Mouse (Mus musculus): ENCODE data around the gene Ndufv1. TPM values are rescaled to one million over a fixed set of nuclear protein-coding genes. Genes with fewer than 3 reads are reported as not detected.

Gene Ndufv1
- polyA plus RNA-seq, 1 experiment from 2014 or later = 298 TPM

DNA sequence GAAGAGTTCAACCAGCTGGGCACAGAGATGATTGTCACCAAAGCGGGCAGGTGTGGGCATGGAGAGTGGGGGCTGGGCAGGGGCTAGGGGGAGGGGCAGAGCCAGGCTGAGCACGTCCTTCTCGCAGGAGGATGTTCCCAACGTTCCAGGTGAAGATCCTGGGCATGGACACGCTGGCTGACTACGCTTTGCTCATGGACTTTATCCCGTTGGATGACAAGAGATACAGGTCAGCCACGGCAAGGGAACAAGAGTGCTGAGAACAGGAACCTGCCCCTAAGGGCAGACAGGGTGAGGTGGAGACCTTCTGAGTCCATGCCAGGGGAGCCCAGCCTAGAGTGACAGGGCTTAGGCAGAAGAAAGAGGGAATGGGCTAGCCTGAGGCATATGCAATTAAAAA lies 15.9 kb downstream of the Ndufv1 start:
- Histone ChIP-seq H3K27me3 (ENCODE audit: insufficient read depth, poor library complexity, severe bottlenecking) (0 out of 2 replicates have a peak, but pooled peaks cover 7% of the 10 kb centered on the region), H3K36me3 (no peaks in the 10 kb centered on the region), H3K4me1 (peaks cover 37% of the 10 kb centered on the region), H3K9me3 (no peaks in the 10 kb centered on the region), H3K4me3 (no peak overlapping the region), H3K27ac (no peak overlapping the region)
- WGBS = 77% methylated on average over 8 of the region's 8 CpGs
- DNase-seq (ENCODE audit: low spot score) = no peak

DNA sequence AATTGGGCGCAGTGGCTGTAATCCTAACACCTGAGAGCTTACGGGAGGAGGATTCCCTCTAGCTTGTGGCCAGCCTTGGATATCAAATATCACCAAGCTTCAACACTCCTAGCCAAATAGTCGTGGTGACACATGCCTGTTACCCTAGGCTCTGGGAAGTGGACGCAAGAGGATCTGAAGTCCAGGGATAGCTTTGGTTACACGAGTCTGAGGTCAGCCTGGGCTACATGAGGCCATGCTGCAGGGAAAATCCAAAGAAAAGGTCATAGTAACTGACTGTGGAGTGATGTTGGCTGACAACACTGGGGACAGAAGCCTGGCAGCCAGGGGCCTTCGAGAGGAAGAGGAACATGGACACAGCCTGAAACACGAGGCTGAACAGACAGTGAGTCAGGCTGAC lies 16.5 kb downstream of the Ndufv1 start:
- 0 out of 2 replicates have a peak, but pooled peaks cover 9% of the 10 kb centered on the region for H3K27me3 ChIP-seq (ENCODE audit: insufficient read depth, poor library complexity, severe bottlenecking)
- 64% methylated on average over 7 of the region's 7 CpGs for WGBS
- H3K36me3 ChIP-seq = no peaks in the 10 kb centered on the region
- H3K9me3 ChIP-seq = no peaks in the 10 kb centered on the region
- H3K4me3 ChIP-seq = no peak overlapping the region
- H3K27ac ChIP-seq = no peak overlapping the region
- no peak for DNase-seq (ENCODE audit: low spot score)
- peaks cover 33% of the 10 kb centered on the region for H3K4me1 ChIP-seq

DNA sequence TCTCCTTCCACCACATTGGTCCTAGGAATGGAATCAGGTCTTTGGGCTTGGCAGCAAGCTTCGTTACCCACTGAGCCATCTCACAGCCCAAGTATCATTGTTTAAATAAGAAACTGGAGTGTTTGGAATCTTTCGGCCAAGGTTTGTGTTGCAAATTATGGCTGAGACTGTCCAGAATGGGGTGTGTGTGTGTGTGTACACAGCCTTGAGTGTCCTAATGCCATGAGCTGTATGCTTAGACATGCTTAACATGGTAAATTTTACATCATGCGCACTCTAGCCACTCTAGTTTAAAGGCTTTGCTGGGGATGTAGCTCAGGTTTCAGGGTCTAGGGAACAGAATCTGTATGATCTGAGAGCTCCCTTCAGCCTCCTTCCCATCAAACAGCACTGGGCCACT lies 17.1 kb downstream of the Ndufv1 start:
- H3K27me3 ChIP-seq (ENCODE audit: insufficient read depth, poor library complexity, severe bottlenecking) = 0 out of 2 replicates have a peak, but pooled peaks cover 13% of the 10 kb centered on the region
- no peak overlapping the region for H3K27ac ChIP-seq
- peaks cover 35% of the 10 kb centered on the region for H3K4me1 ChIP-seq
- H3K4me3 ChIP-seq = no peak overlapping the region
- no peaks in the 10 kb centered on the region for H3K9me3 ChIP-seq
- no peaks in the 10 kb centered on the region for H3K36me3 ChIP-seq
- 95% methylated on average over 3 of the region's 3 CpGs for WGBS
- no peak for DNase-seq (ENCODE audit: low spot score)

DNA sequence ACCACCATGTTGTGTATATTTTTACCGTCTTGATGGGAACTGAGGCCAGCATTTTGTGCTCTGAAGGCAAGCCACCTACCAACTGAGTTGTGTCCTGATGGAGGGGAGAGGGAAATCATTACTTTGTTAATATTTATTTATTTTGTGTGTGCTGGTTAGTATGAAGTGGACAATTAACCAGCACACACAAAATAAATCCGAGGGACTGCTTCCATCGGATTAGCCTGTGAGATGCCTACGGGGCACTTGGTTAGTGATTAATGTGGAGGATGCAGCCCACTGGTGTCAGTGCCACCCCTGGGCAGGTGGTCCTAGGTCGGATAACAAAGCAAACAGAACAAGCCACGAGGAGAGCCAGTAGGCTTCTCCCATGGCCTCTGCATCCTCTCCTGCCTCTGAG lies 17.7 kb downstream of the Ndufv1 start:
- no peak for DNase-seq (ENCODE audit: low spot score)
- Histone ChIP-seq H3K4me1 (peaks cover 38% of the 10 kb centered on the region), H3K36me3 (no peaks in the 10 kb centered on the region), H3K9me3 (no peaks in the 10 kb centered on the region), H3K27me3 (ENCODE audit: insufficient read depth, poor library complexity, severe bottlenecking) (0 out of 2 replicates have a peak, but pooled peaks cover 13% of the 10 kb centered on the region), H3K27ac (no peak overlapping the region), H3K4me3 (no peak overlapping the region)
- 67% methylated on average over 6 of the region's 6 CpGs for WGBS

DNA sequence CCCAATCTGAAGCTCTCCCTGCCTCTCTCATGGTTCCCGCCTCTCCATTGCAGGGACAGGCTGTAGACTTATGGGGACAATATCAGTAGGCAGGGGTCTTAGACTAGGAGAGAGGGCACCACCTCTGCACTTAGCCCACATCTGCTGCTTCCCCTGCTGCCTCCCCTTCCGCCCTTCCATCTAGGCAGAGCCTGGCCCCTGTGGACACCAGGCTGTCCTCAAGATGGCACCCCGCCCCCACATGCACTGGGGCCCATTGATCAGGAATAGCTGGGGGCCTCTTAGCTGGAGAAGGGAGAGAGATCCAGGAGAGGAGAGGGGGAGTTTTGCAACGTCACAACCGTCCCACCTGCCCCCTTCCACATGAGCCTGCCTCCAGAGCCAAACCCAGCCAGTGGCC lies 20.2 kb downstream of the Ndufv1 start, which contains the start of gene Tbx10:
TSS of gene Tbx10 (plus strand) at position 337 of the 400 bp plus-strand sequence.
- WGBS = 38% methylated on average over 5 of the region's 5 CpGs
- Histone ChIP-seq H3K4me1 (peaks cover 34% of the 10 kb centered on the region), H3K36me3 (no peaks in the 10 kb centered on the region), H3K27ac (no peak within 1 kb of the TSS), H3K9me3 (no peaks in the 10 kb centered on the region), H3K4me3 (no peak within 1 kb of the TSS), H3K27me3 (ENCODE audit: insufficient read depth, poor library complexity, severe bottlenecking) (0 out of 2 replicates have a peak, but pooled peaks cover 6% of the 10 kb centered on the region)
- DNase-seq (ENCODE audit: low spot score) = no peak

DNA sequence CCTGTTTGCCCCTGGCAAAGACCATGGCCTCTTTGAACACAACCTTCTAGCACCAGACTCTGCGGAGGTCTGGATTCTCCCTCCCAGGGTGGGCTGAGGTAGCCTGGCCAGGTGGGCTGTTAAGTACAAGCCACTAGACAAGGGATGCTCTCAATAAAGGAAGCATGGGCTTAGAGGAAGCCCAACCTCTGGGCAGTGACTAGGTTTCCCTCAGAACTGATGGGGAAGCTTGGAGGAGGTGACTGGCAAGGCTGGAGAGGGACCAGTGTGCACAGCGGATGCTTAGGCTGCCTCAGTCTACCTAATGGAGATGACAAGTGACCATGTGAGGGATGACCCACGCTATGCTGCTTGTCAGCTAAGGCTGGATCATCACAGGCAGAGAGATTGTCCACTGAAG lies 20.6 kb downstream of the Ndufv1 start:
- no peaks in the 10 kb centered on the region for H3K36me3 ChIP-seq
- no peak for DNase-seq (ENCODE audit: low spot score)
- no peak overlapping the region for H3K4me3 ChIP-seq
- H3K4me1 ChIP-seq = peaks cover 33% of the 10 kb centered on the region
- 0 out of 2 replicates have a peak, but pooled peaks cover 6% of the 10 kb centered on the region for H3K27me3 ChIP-seq (ENCODE audit: insufficient read depth, poor library complexity, severe bottlenecking)
- H3K9me3 ChIP-seq = no peaks in the 10 kb centered on the region
- H3K27ac ChIP-seq = no peak overlapping the region
- 81% methylated on average over 3 of the region's 3 CpGs for WGBS

DNA sequence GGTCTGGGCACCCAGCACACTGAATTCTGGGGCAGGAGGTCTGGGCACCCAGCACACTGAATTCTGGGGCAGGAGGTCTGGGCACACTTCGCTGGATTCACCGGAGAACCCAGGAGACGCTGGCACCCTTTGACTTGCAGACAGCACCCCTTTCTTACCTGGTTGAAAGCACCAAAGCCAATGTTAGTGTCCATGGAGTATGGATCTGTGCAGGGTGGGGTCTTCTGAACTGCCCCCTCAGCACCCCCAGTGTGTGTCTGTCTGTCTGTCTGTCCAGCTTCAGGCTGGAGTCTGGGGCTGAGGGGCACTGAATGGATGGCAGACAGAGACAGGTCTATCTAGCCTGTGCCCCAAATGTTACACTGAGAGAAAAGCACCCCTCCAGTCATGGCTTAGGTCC lies 21.0 kb downstream of the Ndufv1 start:
- Histone ChIP-seq H3K36me3 (no peaks in the 10 kb centered on the region), H3K27me3 (ENCODE audit: insufficient read depth, poor library complexity, severe bottlenecking) (0 out of 2 replicates have a peak, but pooled peaks cover 6% of the 10 kb centered on the region), H3K4me3 (no peak overlapping the region), H3K4me1 (peaks cover 34% of the 10 kb centered on the region), H3K9me3 (no peaks in the 10 kb centered on the region), H3K27ac (no peak overlapping the region)
- 84% methylated on average over 3 of the region's 3 CpGs for whole genome bisulfite sequencing
- no peak for DNase-seq (ENCODE audit: low spot score)

DNA sequence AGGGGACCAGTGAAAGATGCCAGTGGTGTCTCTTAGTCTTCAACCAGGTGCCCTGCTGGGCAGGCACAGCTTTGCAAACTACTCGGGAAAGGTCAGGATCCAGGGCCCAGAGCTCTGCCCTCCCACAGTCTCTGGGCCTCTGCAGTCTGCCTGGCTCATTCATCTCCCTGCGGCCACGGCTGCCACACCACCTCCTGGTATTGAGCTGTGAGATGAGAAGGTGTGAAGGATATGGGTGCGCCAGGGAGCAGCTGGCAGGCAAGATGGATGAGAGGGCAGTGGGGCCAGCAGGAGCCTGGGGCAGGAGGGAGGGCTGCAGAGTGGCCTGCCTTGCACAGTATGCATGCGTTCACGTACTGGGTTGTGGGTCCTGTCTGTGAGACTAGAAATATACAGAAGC lies 21.8 kb downstream of the Ndufv1 start:
- H3K4me1 ChIP-seq = peaks cover 41% of the 10 kb centered on the region
- DNase-seq (ENCODE audit: low spot score) = no peak
- H3K4me3 ChIP-seq = no peak overlapping the region
- WGBS = 56% methylated on average over 6 of the region's 6 CpGs
- H3K9me3 ChIP-seq = no peaks in the 10 kb centered on the region
- H3K27ac ChIP-seq = no peak overlapping the region
- 0 out of 2 replicates have a peak, but pooled peaks cover 6% of the 10 kb centered on the region for H3K27me3 ChIP-seq (ENCODE audit: insufficient read depth, poor library complexity, severe bottlenecking)
- H3K36me3 ChIP-seq = no peaks in the 10 kb centered on the region

DNA sequence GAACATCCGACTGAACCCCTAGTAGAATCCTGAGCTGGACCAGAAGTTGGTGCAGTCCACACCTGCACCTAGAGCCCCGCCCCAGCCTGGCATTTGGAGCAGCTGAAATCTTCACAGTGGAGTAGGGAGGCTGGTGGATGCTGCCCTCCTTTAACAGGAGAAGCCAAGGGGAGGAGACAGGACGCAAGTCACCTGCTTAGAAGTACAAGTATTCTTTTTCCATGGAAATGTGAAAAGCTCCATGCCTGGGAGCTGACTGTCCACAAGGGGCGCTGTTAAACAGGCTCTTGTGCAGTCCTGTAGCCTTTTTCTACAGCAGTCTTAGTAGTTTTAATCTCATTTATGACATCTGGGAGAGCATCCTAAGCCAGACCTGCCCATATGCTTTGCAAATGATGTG lies 23.9 kb downstream of the Ndufv1 start:
- 0 out of 2 replicates have a peak, but pooled peaks cover 6% of the 10 kb centered on the region for H3K27me3 ChIP-seq (ENCODE audit: insufficient read depth, poor library complexity, severe bottlenecking)
- no peak for DNase-seq (ENCODE audit: low spot score)
- H3K27ac ChIP-seq = no peak overlapping the region
- 84% methylated on average over 4 of the region's 4 CpGs for WGBS
- peaks cover 62% of the 10 kb centered on the region for H3K4me1 ChIP-seq
- H3K9me3 ChIP-seq = no peaks in the 10 kb centered on the region
- H3K4me3 ChIP-seq = no peak overlapping the region
- H3K36me3 ChIP-seq = no peaks in the 10 kb centered on the region

DNA sequence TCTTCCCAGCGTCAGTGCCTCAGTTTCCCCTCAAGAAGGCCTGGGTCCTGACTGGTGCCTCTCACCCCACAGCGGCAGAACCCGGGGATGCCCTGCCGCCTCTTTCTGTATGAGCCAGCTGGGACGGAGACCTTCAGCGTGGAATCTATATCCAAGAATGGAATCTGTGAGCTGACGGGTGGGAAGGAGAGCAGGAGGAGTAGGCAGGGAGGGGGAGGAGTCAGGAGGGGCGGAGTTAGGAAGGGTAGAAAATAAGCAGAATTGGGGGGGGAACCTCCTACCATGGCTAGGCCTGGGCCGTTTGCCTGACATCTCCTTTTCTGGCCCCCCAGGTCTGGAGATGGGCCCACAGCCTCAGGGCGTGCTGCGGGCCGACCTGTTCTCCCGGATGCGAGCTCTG lies 24.5 kb downstream of the Ndufv1 start:
- peaks cover 69% of the 10 kb centered on the region for H3K4me1 ChIP-seq
- WGBS = 77% methylated on average over 14 of the region's 14 CpGs
- 0 out of 2 replicates have a peak, but pooled peaks cover 6% of the 10 kb centered on the region for H3K27me3 ChIP-seq (ENCODE audit: insufficient read depth, poor library complexity, severe bottlenecking)
- H3K27ac ChIP-seq = no peak overlapping the region; the same call in 1 of the 2 replicates
- no peaks in the 10 kb centered on the region for H3K9me3 ChIP-seq
- no peaks in the 10 kb centered on the region for H3K36me3 ChIP-seq
- H3K4me3 ChIP-seq = no peak overlapping the region
- no peak for DNase-seq (ENCODE audit: low spot score)

DNA sequence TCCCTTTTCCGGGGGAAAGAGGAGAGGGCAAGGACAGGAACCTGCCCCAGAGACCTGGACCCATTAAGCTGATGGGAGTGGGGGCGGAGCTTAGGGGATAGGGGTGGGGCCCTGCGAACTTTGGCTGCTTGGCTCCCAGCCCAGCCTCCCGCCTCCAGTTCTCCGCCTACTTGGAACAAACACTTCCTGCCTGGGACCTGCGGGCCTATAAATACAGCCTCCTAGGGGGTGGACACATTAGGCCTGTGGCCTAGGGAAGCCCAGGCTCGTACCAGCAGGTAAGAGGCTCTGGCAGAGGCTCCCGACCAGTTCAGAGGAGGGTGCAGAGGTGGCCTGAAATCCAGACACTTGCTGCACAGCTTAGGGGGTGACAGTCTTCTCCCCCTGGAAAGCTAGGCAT lies 26.3 kb downstream of the Ndufv1 start, which contains the start of gene Acy3:
TSS of gene Acy3 (plus strand) at position 237 of the 400 bp plus-strand sequence.
- H3K4me3 ChIP-seq = peak within 1 kb of the TSS; percentile 20; the same call in 1 of the 2 replicates
- H3K36me3 ChIP-seq = no peaks in the 10 kb centered on the region
- WGBS = 17% methylated on average over 8 of the region's 8 CpGs
- H3K9me3 ChIP-seq = no peaks in the 10 kb centered on the region
- H3K4me1 ChIP-seq = peaks cover 66% of the 10 kb centered on the region
- peak within 1 kb of the TSS; percentile 80 for H3K27ac ChIP-seq
- H3K27me3 ChIP-seq (ENCODE audit: insufficient read depth, poor library complexity, severe bottlenecking) = 0 out of 2 replicates have a peak, but pooled peaks cover 6% of the 10 kb centered on the region
- DNase-seq (ENCODE audit: low spot score) = peak; percentile 86

DNA sequence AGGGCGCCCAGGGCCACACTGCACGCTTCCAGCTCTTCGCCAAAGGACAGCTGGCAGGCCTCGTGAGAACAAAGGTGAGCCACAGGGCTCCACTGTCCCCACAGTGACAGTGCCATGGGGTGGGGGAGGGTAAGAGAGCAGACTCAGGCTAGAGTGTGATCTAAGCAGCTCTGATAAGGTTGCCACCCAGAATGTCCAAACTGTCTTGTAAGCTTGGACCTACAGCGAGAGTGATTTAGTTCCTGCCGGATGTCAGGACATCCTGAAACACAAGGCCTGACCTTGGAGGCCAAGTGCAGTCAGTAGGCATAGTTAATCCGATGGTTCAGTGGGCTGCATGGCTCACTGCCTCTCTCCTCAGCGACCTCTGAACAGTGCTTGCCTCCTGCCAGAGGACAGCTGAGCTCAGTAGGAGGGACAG lies 27.3 kb downstream of the Ndufv1 start:
- Histone ChIP-seq H3K27ac (peak overlapping the region; percentile 80), H3K9me3 (no peaks in the 10 kb centered on the region), H3K36me3 (no peaks in the 10 kb centered on the region), H3K27me3 (ENCODE audit: insufficient read depth, poor library complexity, severe bottlenecking) (0 out of 2 replicates have a peak, but pooled peaks cover 4% of the 10 kb centered on the region), H3K4me1 (peaks cover 55% of the 10 kb centered on the region), H3K4me3 (no peak overlapping the region)
- WGBS = 20% methylated on average over 8 of the region's 8 CpGs
- DNase-seq (ENCODE audit: low spot score) = no peak

DNA sequence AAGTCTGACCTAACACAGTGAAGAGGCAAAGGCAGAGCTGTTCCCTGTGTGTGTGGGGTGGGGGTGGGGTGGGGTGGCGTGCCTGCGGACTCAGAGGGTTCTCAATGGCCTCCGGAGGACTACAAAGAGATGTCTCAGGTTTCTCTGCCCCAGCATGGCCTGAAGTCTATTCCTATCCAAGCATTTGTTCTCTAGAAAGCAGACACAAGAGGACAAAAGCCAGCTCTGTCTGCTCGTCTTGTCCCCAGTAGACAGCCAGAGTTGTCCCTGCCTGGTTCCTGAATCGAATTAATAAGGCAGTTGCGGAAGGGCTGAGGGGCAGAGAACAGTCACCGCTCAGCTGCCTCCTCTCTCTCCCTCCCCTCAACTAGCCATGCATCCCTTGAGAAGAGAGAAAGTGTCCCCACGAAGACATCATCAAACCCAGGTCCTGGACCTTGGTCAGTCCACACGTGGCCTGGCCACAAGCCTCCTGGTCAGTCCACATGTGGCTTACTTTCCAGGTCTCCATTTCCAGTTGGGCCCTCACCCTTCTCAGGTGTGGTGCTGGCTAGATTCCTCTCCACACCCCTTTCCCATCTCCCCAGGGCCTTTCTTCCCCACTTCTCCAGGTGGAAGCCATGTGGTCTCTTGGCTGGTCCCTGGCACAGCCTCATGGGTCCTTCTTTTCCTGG lies 28.9 kb downstream of the Ndufv1 start:
- Histone ChIP-seq H3K27me3 (ENCODE audit: insufficient read depth, poor library complexity, severe bottlenecking) (0 out of 2 replicates have a peak, but pooled peaks cover 4% of the 10 kb centered on the region), H3K27ac (peak overlapping the region; percentile 80), H3K36me3 (no peaks in the 10 kb centered on the region), H3K9me3 (no peaks in the 10 kb centered on the region), H3K4me3 (no peak overlapping the region), H3K4me1 (peaks cover 55% of the 10 kb centered on the region)
- DNase-seq (ENCODE audit: low spot score) = no peak
- WGBS = 55% methylated on average over 9 of the region's 9 CpGs
